Mouse (Mus musculus) cerebellum, postnatal 4 days (tissue): ENCODE measurements at regions not wholly inside any gene's neighbourhood (a gene's known extent, or its start where the extent isn't known, plus 50 kb on each side); places are given as distances from the start of the nearest gene placed in this dataset.
A peak's percentile ranks its signal among the peaks of the same experiment; 100 is the strongest.

Experiments used
- DNase-seq, 2 experiments: peaks; one replicate each; pipeline ENCODE4 v3.0.0; 2022; ENCODE audit warnings: low spot score in 2 of 2, mixed read lengths in 1 of 2

- no peak for DNase-seq
Observed at GRCm38 (mm10) chr7:69326311-69326710, 577.3 kb upstream of the Arrdc4 start.

- no peak for DNase-seq
Observed at GRCm38 (mm10) chr7:69277056-69277705, 528.1 kb upstream of the Arrdc4 start.

DNA sequence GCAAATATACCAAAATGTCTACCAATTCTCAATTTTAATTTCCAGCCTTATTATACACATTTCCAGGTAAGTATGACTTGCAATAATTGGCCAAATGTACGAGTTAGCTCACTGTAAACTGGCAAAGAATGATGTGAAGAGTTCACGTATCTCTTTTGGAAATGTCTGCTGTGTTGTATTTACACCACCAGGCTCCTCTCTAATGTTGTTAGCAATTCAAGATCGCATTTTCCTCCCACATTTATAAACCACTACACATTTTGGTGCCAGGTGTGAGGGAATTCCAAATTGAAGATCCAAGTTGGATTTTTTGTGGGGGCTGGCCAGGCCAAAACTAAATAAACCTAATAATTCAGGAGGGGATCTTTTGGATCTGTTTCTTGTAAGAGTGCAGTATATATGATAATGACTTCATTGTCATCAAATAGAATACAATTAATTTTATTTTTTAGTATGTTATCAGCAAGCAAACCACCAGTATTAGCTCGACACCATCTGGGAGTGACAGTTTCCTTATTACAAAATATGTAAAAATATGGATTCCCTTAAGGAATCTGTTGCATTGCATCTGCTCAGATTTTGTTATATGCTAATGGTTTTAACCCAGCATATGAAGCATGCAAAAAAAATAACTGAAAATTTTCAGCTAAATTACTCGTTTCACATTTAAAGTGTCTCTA is 527.5 kb upstream of the Arrdc4 start:
- DNase-seq: no peak

DNA sequence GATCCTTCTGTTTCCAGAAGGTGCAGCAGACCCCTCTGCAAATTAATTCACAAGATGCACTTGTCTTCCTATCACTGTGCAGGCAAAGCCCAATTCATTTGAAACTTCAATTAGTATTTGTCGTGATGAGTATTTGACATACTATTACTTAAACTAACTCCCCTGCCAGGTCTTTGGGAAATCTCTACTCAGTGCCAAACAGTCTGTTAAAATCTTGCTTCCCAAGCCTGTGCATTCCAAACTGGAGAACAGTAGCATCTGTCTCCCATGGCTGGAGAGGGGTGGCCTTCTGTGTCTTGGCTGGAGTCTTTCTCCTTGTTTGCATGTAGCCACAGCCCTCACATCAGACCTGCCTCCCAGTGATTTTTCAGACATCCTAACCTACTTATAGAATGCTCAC is 524.6 kb upstream of the Arrdc4 start:
- DNase-seq: no peak

- no peak for DNase-seq
Observed at GRCm38 (mm10) chr7:69244519-69244918, 495.5 kb upstream of the Arrdc4 start.

DNA sequence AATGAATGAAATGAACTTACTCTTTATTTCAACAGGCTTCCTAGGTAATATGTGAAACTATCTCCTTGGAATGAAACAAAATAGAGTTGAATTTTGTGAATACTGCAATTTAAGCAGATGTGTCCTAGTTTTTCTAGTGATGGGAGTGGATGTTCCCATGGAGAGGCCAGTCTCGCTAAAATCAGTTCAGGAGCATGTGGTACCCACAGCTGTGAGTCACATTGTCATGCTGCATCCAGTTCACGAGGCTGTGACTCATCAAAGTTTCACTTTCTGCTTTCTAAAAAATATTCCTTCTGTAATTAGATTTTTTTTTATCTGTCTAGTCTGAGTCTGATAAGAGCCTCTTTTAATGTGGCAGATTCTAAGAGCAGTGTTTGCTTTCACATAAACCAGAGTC is 484.3 kb upstream of the Arrdc4 start:
- DNase-seq: no peak

GRCm38 (mm10) chr7:69217871-69218270 is 468.8 kb upstream of the Arrdc4 start:
- DNase-seq: peak in 1 of 2 experiments; percentile 15
